Mouse (Mus musculus): Measurements from ENCODE around the gene Foxd2. TPM values are rescaled to one million over a fixed set of nuclear protein-coding genes. Genes with fewer than 3 reads are reported as not detected.

Gene Foxd2
- total RNA-seq, 2 experiments from 2014 or later, result 0.48 to 0.57 TPM

DNA sequence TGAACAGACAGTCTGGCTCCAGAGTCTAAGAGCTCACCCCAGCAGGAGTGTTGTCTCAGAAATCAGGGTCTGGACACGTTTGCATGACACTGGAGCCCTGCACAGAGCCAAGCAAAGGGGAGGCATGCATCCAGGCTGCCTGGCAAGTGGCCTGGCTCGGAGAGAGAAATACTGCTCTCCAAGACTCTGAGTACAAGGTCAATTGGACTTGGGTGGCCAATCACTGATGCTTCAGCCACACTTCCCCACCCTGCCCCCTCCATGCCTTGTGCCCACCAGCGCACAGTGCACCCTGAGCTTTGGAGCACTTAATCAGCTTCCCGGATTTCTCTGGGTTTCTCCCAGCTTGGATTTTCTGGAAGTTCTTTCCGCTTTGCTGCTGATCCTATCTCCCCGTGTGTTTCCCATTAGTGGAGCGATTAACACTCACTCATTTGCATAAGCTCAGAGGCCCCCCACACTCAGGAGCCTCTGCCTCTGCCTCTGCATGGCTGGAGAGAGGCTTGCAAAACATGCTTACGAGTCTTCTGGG lies 32.2 kb downstream of the Foxd2 start:
- intact Hi-C loops (cut with DNase I), result no loop called here
- no peak for DNase-seq (ENCODE audit: low spot score in 2 of 2)

DNA sequence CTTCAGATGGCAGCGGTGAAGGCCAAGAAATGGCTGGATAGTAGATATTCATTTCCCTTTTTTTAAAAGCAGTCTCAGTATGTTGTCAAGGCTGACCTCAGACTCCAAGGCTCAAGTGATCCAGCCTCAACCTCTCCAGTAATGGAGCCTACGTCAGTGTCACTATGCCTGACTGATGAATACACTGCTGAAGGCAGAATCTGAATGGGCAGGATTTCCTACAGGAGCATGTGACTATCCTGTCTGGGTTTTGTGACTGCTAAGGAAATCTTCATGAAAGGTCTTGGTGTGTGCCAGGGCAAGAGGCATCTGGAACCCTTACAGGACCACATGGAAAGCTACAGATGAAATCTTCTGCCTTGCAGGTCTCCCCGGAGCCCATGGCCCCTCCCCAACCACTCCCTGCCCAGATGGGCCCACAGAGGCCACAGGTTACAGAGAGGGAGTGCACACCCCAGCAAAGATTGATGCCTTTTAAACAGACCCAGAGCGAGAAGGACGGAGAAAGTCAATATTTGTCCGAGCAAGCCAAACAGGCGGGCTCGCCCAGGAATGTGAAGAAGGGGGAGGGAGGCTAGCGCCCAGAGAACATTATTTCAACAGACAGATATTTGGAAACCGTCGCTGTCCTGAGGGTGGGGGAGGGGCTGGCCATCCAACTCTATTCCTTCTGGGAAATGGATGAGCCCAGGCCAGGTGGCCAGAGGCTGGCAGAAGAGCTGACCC lies 38.7 kb downstream of the Foxd2 start:
- intact Hi-C loops (cut with DNase I), result no loop called here
- no peak for DNase-seq (ENCODE audit: low spot score in 2 of 2)

GRCm38 (mm10) chr4:114863166-114863565 lies 45.5 kb downstream of the Foxd2 start:
- no peak for DNase-seq (ENCODE audit: low spot score in 2 of 2)
- intact Hi-C loops (cut with DNase I), result no loop called here

DNA sequence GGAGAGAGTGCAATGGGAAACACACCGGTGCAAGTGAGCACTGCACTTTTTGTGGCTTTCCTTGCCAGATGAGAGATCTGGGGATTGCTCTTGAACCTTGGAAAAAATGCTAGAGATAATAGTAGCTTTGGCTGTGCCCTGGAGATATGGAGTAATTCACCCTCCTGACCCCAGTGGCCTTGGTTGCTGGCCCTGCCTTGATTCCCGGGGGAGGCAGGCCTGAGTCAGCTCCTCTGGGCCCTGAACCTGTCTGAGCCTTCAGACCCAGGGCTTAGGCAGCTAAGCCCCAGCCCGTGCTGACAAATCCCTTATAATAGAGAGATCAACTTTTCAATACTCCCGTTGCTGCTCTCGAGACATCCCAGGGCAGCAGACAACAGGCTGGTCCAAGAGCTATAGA lies 50.2 kb downstream of the Foxd2 start:
- DNase-seq (ENCODE audit: low spot score in 2 of 2), result no peak
- intact Hi-C loops (cut with DNase I), result no loop called here

Other genes with a start within 250 kb of the Foxd2 start
- not detected for gene Gm12830, start 87.2 kb downstream of the Foxd2 start, total RNA-seq (2021)
- not detected for gene Foxe3, start 17.1 kb upstream of the Foxd2 start, total RNA-seq (2021)
- 10 to 100 TPM; 81.5 to 91.3 TPM for gene Cmpk1, start 78.4 kb upstream of the Foxd2 start, total RNA-seq (2021)
- gene Stil, start 91.3 kb upstream of the Foxd2 start, total RNA-seq (2021), result under 1 TPM; 0.41 to 0.60 TPM
- gene Tal1, start 147.6 kb upstream of the Foxd2 start, total RNA-seq (2021), result 1 to 10 TPM; 1.2 to 1.5 TPM
- 1 to 10 TPM in 1 of 2 experiments, under 1 TPM in 1; 0.71 to 1.1 TPM for gene Pdzk1ip1, start 179.8 kb upstream of the Foxd2 start, total RNA-seq (2021)
- gene Cyp4x1, start 225.4 kb upstream of the Foxd2 start, total RNA-seq (2021), result 10 to 100 TPM; 11.6 to 13.8 TPM